Comparison of ENCODE assay signal across 23 mouse cellular contexts in the genomic region with DNA sequence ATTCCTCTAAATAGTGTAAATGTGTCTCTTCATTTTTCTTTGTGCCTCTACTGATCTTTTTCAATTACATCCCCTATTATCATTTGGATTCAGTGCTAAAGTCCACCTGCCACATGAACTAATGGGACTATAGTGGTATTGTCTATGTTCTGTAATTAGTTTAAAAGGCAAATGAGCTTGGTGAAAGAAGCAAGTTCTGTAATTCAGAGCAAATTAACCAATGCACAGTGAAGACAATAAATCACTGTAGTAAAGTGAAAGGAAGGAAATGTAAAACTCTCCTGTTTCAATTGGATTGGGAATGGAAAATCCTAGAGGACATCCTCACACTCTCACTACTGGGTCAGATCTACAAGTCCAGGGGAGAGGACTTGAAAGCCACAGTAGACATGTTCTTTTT.
DNase-seq lines count a peak whose midpoint lies in the region; ATAC-seq and TF ChIP-seq lines count a peak whose summit lies in the region.
"Had no signal": no experiment of that assay in that cellular context is flagged by ENCODE, and none has a peak within 500 bp of the region (broad histone marks: within the 10 kb centered on the region; RNA-seq: fewer than 3 reads in every experiment).

No protein-coding gene starts in this region.

- H3K27ac ChIP-seq in hindbrain, embryonic 14.5 days: no peak overlapping the region
- no peak overlapping the region for H3K27ac ChIP-seq in hindbrain, embryonic 11.5 days (ENCODE audit: low read depth, low read length)
- H3K27ac ChIP-seq in forebrain, embryonic 15.5 days (replicated peaks): 0 out of 2 replicates have a peak overlapping the region, but pooled peaks have one; percentile 18
- H3K27ac ChIP-seq in neural tube, embryonic 14.5 days (ENCODE audit: low read depth, low read length): no peak overlapping the region
- H3K27ac ChIP-seq: embryonic facial prominence, embryonic 13.5 days; heart, embryonic 15.5 days; kidney, postnatal 0 days; limb, embryonic 13.5 days; liver, embryonic 12.5 days; midbrain, embryonic 10.5 days had no signal

- no peaks in the 10 kb centered on the region for H3K36me3 ChIP-seq in hindbrain, embryonic 14.5 days (replicated peaks; ENCODE audit: control insufficient read depth, insufficient read depth)
- H3K36me3 ChIP-seq in hindbrain, embryonic 11.5 days (ENCODE audit: control insufficient read depth, insufficient read depth, low read length): no peaks in the 10 kb centered on the region
- H3K36me3 ChIP-seq in forebrain, embryonic 15.5 days: no peaks in the 10 kb centered on the region
- no peaks in the 10 kb centered on the region for H3K36me3 ChIP-seq in neural tube, embryonic 14.5 days (ENCODE audit: control insufficient read depth, insufficient read depth, low read length)
- H3K36me3 ChIP-seq: embryonic facial prominence, embryonic 13.5 days; G1E; heart, embryonic 15.5 days; limb, embryonic 13.5 days; liver, embryonic 12.5 days; midbrain, embryonic 10.5 days had no signal

- H3K27me3 ChIP-seq in hindbrain, embryonic 14.5 days (ENCODE audit: control insufficient read depth, insufficient read depth, low read length): no peaks in the 10 kb centered on the region
- H3K27me3 ChIP-seq in hindbrain, embryonic 11.5 days (ENCODE audit: control insufficient read depth, insufficient read depth, low read length): no peaks in the 10 kb centered on the region
- no peaks in the 10 kb centered on the region for H3K27me3 ChIP-seq in forebrain, embryonic 15.5 days
- no peaks in the 10 kb centered on the region for H3K27me3 ChIP-seq in neural tube, embryonic 14.5 days (ENCODE audit: control insufficient read depth, insufficient read depth, low read length)
- H3K27me3 ChIP-seq: CH12.LX; embryonic facial prominence, embryonic 13.5 days; heart, embryonic 15.5 days; limb, embryonic 13.5 days; liver, embryonic 12.5 days had no signal

- no peak for DNase-seq in hindbrain, embryonic 14.5 days (ENCODE audit: low spot score)
- DNase-seq in hindbrain, embryonic 11.5 days (ENCODE audit: low spot score): no peak
- peak; percentile 86 for DNase-seq in brain, embryonic 14.5 days (ENCODE audit: low read depth)
- no peak for DNase-seq in adipocyte (ENCODE audit: low spot score)
- DNase-seq in ovary, postnatal 14 days (ENCODE audit: low spot score): no peak
- DNase-seq: adrenal gland, postnatal 36 days; cerebellum, adult 18-20 months; heart, postnatal 36 days; kidney, adult 18-20 months; lung, adult 18-20 months; lung, postnatal 10 days had no signal

- 0 out of 2 replicates have a peak, but pooled peaks have one; percentile 8 for ATAC-seq in hindbrain, embryonic 14.5 days (ENCODE audit: low FRiP score)
- ATAC-seq in hindbrain, embryonic 11.5 days (ENCODE audit: low FRiP score): no peak; the same call in 1 of the 2 replicates
- ATAC-seq in forebrain, embryonic 15.5 days (replicated peaks): peak; percentile 39
- ATAC-seq in neural tube, embryonic 14.5 days (ENCODE audit: low read depth): peak; percentile 56; the same call in 1 of the 2 replicates
- ATAC-seq: inflammation-experienced regulatory T-cells, adult 6 months; liver, embryonic 12.5 days had no signal

- H3K9me3 ChIP-seq in hindbrain, embryonic 14.5 days (ENCODE audit: control insufficient read depth, low read length): no peaks in the 10 kb centered on the region
- H3K9me3 ChIP-seq in hindbrain, embryonic 11.5 days (ENCODE audit: control insufficient read depth, low read length): no peaks in the 10 kb centered on the region
- H3K9me3 ChIP-seq in forebrain, embryonic 15.5 days: no peaks in the 10 kb centered on the region
- H3K9me3 ChIP-seq in neural tube, embryonic 14.5 days (ENCODE audit: control insufficient read depth, low read length): no peaks in the 10 kb centered on the region
- H3K9me3 ChIP-seq: embryonic facial prominence, embryonic 13.5 days; G1E; heart, embryonic 15.5 days; limb, embryonic 13.5 days; liver, embryonic 12.5 days; midbrain, embryonic 10.5 days had no signal

- no peak for TF ChIP-seq CTCF in brain, embryonic 14.5 days (IDR thresholded peaks at IDR 0.05; ENCODE audit: borderline replicate concordance, extremely low read depth, insufficient read depth, insufficient read length)

- no peak overlapping the region for H3K4me2 ChIP-seq in hindbrain, embryonic 14.5 days (replicated peaks)
- H3K4me2 ChIP-seq in hindbrain, embryonic 11.5 days (replicated peaks; ENCODE audit: low read depth, low read length): no peak overlapping the region
- H3K4me2 ChIP-seq in forebrain, embryonic 15.5 days (replicated peaks): no peak overlapping the region
- H3K4me2 ChIP-seq in neural tube, embryonic 14.5 days (ENCODE audit: low read depth, low read length): no peak overlapping the region
- H3K4me2 ChIP-seq: embryonic facial prominence, embryonic 13.5 days; heart, embryonic 15.5 days; limb, embryonic 13.5 days; liver, embryonic 12.5 days had no signal

- no peak for TF ChIP-seq POLR2A in brain, embryonic 14.5 days (IDR thresholded peaks at IDR 0.05; ENCODE audit: borderline replicate concordance, extremely low read depth, insufficient read depth, insufficient read length, poor library complexity, severe bottlenecking)

- H3K9ac ChIP-seq in hindbrain, embryonic 14.5 days: no peak overlapping the region
- no peak overlapping the region for H3K9ac ChIP-seq in hindbrain, embryonic 11.5 days (ENCODE audit: low read depth, low read length)
- no peak overlapping the region for H3K9ac ChIP-seq in forebrain, embryonic 15.5 days (replicated peaks)
- H3K9ac ChIP-seq in neural tube, embryonic 14.5 days (replicated peaks; ENCODE audit: low read depth, low read length): no peak overlapping the region
- H3K9ac ChIP-seq: embryonic facial prominence, embryonic 13.5 days; heart, embryonic 15.5 days; limb, embryonic 13.5 days; liver, embryonic 12.5 days had no signal

- H3K4me1 ChIP-seq in hindbrain, embryonic 14.5 days (replicated peaks; ENCODE audit: control insufficient read depth, insufficient read depth, low read length): no peaks in the 10 kb centered on the region
- H3K4me1 ChIP-seq in hindbrain, embryonic 11.5 days (replicated peaks; ENCODE audit: control insufficient read depth, insufficient read depth, low read length): no peaks in the 10 kb centered on the region
- peaks cover 5% of the 10 kb centered on the region; the same call in 1 of the 2 replicates for H3K4me1 ChIP-seq in forebrain, embryonic 15.5 days
- no peaks in the 10 kb centered on the region; the same call in 1 of the 2 replicates for H3K4me1 ChIP-seq in neural tube, embryonic 14.5 days (ENCODE audit: control insufficient read depth, insufficient read depth, low read length)
- H3K4me1 ChIP-seq: embryonic facial prominence, embryonic 13.5 days; heart, embryonic 15.5 days; limb, embryonic 13.5 days; liver, embryonic 12.5 days; midbrain, embryonic 10.5 days had no signal

- no peak overlapping the region for H3K4me3 ChIP-seq in hindbrain, embryonic 14.5 days (replicated peaks; ENCODE audit: low read length)
- H3K4me3 ChIP-seq in hindbrain, embryonic 11.5 days (ENCODE audit: low read depth, low read length): no peak overlapping the region
- H3K4me3 ChIP-seq in forebrain, embryonic 15.5 days: no peak overlapping the region
- no peak overlapping the region for H3K4me3 ChIP-seq in neural tube, embryonic 14.5 days (ENCODE audit: low read depth, low read length)
- H3K4me3 ChIP-seq: embryonic facial prominence, embryonic 13.5 days; erythroblast, embryonic 14.5 days; heart, embryonic 15.5 days; limb, embryonic 13.5 days; liver, embryonic 12.5 days; midbrain, embryonic 10.5 days had no signal
